10 mouse cellular contexts compared by ENCODE assay signal in genomic region chr1:155245516-155245915, GRCm38 (mm10). TPM values are rescaled to one million over a fixed set of nuclear protein-coding genes. Genes with fewer than 3 reads are reported as not detected.
A peak's percentile ranks its signal among the peaks of the same experiment; 100 is the strongest.
DNase-seq lines count a peak whose midpoint lies in the region; ATAC-seq lines count a peak whose summit lies in the region.
"Had no signal": no experiment of that assay in that cellular context is flagged by ENCODE, and none has a peak within 500 bp of the region (broad histone marks: within the 10 kb centered on the region; RNA-seq: fewer than 3 reads in every experiment).

No protein-coding gene starts in this region.

- WGBS in heart, embryonic 12.5 days: 60% methylated on average over 7 of the region's 7 CpGs

- H3K4me1 ChIP-seq in heart, embryonic 12.5 days (replicated peaks): peaks cover 31% of the 10 kb centered on the region

- H3K27ac ChIP-seq in heart, embryonic 12.5 days (ENCODE audit: poor library complexity, severe bottlenecking): 0 out of 2 replicates have a peak overlapping the region, but pooled peaks have one; percentile 92

- H3K4me2 ChIP-seq in heart, embryonic 12.5 days: peak overlapping the region; percentile 78

- H3K9ac ChIP-seq in heart, embryonic 12.5 days: peak overlapping the region; percentile 95; the same call in 1 of the 2 replicates

- H3K9me3 ChIP-seq in heart, embryonic 12.5 days (replicated peaks): no peaks in the 10 kb centered on the region

- H3K36me3 ChIP-seq in heart, embryonic 12.5 days: peaks cover 16% of the 10 kb centered on the region

- no peak for DNase-seq in heart, postnatal 4 days
- DNase-seq in urinary bladder, adult 2 months (ENCODE audit: low spot score): peak; percentile 13
- no peak for DNase-seq in urinary bladder, postnatal 36 days (ENCODE audit: low spot score in 2 of 2)
- peak; percentile 22 for DNase-seq in kidney, postnatal 10 days
- DNase-seq in adipocyte (ENCODE audit: low spot score): no peak
- no peak for DNase-seq in ovary, postnatal 10 days (ENCODE audit: low spot score)

- H3K27me3 ChIP-seq in heart, embryonic 12.5 days (replicated peaks): no peaks in the 10 kb centered on the region
- H3K27me3 ChIP-seq: CH12.LX had no signal

- peak overlapping the region; percentile 87 for H3K4me3 ChIP-seq in heart, embryonic 12.5 days

- no peak for ATAC-seq in heart, embryonic 12.5 days (ENCODE audit: insufficient number of reproducible peaks, low FRiP score)
- no peak for ATAC-seq in activated CD4-positive, CD25-positive, alpha-beta regulatory T cell, adult 4 months
- ATAC-seq: midbrain, embryonic 16.5 days had no signal

RNA-seq across cellular contexts. Expression of gene BC034090, which starts 1.3 kb away (rescaled TPM):
- polyA plus RNA-seq in heart, embryonic 12.5 days (2016; fragmentation: Nextera tagmentation; extraction: Ambion mirVana): 9.0 and 9.6 TPM in 2 replicates
- 10 to 100 TPM; 55.0 to 60.7 TPM for total RNA-seq in heart, postnatal 4 days (2021)
- polyA plus RNA-seq in urinary bladder, adult 2 months (2012; rRNA removed): 20.0 and 21.4 TPM in 2 replicates
- 1 to 10 TPM in 1 of 2 experiments, under 1 TPM in 1; 0.85 to 1.3 TPM for polyA plus RNA-seq in activated CD4-positive, CD25-positive, alpha-beta regulatory T cell, adult 4 months (2017; shearing (Covaris generic))

Comparison
In these comparisons a context has a peak if more than half of its experiments do, and no peak if none do; other contexts are left out.
1. DNase-seq: peak in urinary bladder, adult 2 months (single experiment) and kidney, postnatal 10 days (single experiment); none in heart, postnatal 4 days (single experiment), urinary bladder, postnatal 36 days (0 of 2), adipocyte (single experiment) and ovary, postnatal 10 days (single experiment).